ENCODE assay signal across 8 mouse cellular contexts in genomic region chr17:74716643-74717042, GRCm38 (mm10). TPM values are rescaled to one million over a fixed set of nuclear protein-coding genes. Genes with fewer than 3 reads are reported as not detected.
DNase-seq lines count a peak whose midpoint lies in the region; ATAC-seq and TF ChIP-seq lines count a peak whose summit lies in the region.

No protein-coding gene starts in this region.

- H3K4me3 ChIP-seq in erythroblast, embryonic 14.5 days (replicated peaks), result peak overlapping the region; percentile 83
- H3K4me3 ChIP-seq in neural tube, embryonic 12.5 days, result peak overlapping the region; percentile 76; the same call in 1 of the 2 replicates
- H3K4me3 ChIP-seq in liver, embryonic 11.5 days (ENCODE audit: low read depth, low read length), result peak overlapping the region; percentile 69
- no peak overlapping the region for H3K4me3 ChIP-seq in stomach, postnatal 0 days (ENCODE audit: low read depth, low read length)

- H3K9me3 ChIP-seq in erythroblast, embryonic 14.5 days (ENCODE audit: control insufficient read depth, low read length), result no peaks in the 10 kb centered on the region
- H3K9me3 ChIP-seq in neural tube, embryonic 12.5 days, result no peaks in the 10 kb centered on the region
- no peaks in the 10 kb centered on the region for H3K9me3 ChIP-seq in liver, embryonic 11.5 days (ENCODE audit: control insufficient read depth, low read length)
- no peaks in the 10 kb centered on the region for H3K9me3 ChIP-seq in stomach, postnatal 0 days (ENCODE audit: control insufficient read depth, low read length)

- WGBS in neural tube, embryonic 12.5 days, result 71% methylated on average over 3 of the region's 3 CpGs
- 60% methylated on average over 3 of the region's 3 CpGs for WGBS in liver, embryonic 11.5 days
- WGBS in stomach, postnatal 0 days, result 43% methylated on average over 3 of the region's 3 CpGs

- no peak overlapping the region for H3K9ac ChIP-seq in neural tube, embryonic 12.5 days
- H3K9ac ChIP-seq in liver, embryonic 11.5 days (ENCODE audit: low read depth, low read length), result no peak overlapping the region
- no peak overlapping the region for H3K9ac ChIP-seq in stomach, postnatal 0 days (ENCODE audit: low read length)

- peak overlapping the region; percentile 86 for H3K4me2 ChIP-seq in neural tube, embryonic 12.5 days (replicated peaks)
- peak overlapping the region; percentile 90 for H3K4me2 ChIP-seq in liver, embryonic 11.5 days
- H3K4me2 ChIP-seq in stomach, postnatal 0 days (replicated peaks; ENCODE audit: low read depth), result peak overlapping the region; percentile 65; the same call in 1 of the 2 replicates

- TF ChIP-seq EP300 in stomach, postnatal 0 days (optimal IDR thresholded peaks at IDR 0.05), result no peak

- H3K4me1 ChIP-seq in erythroblast, embryonic 14.5 days (ENCODE audit: control insufficient read depth), result peaks cover 21% of the 10 kb centered on the region
- peaks cover 4% of the 10 kb centered on the region; the same call in 1 of the 2 replicates for H3K4me1 ChIP-seq in neural tube, embryonic 12.5 days
- H3K4me1 ChIP-seq in liver, embryonic 11.5 days (replicated peaks; ENCODE audit: control insufficient read depth, insufficient read depth, low read length), result no peaks in the 10 kb centered on the region
- H3K4me1 ChIP-seq in stomach, postnatal 0 days (replicated peaks; ENCODE audit: control insufficient read depth, insufficient read depth), result 0 out of 2 replicates have a peak, but pooled peaks cover 3% of the 10 kb centered on the region

- TF ChIP-seq CTCF in stomach, postnatal 0 days (IDR thresholded peaks at IDR 0.05; ENCODE audit: low read depth), result no peak

- H3K27me3 ChIP-seq in erythroblast, embryonic 14.5 days (ENCODE audit: control insufficient read depth), result peaks cover 6% of the 10 kb centered on the region
- peaks cover 10% of the 10 kb centered on the region; the same call in 1 of the 2 replicates for H3K27me3 ChIP-seq in neural tube, embryonic 12.5 days (replicated peaks)
- H3K27me3 ChIP-seq in liver, embryonic 11.5 days (replicated peaks; ENCODE audit: control insufficient read depth, insufficient read depth, low read length), result no peaks in the 10 kb centered on the region
- no peaks in the 10 kb centered on the region for H3K27me3 ChIP-seq in stomach, postnatal 0 days (ENCODE audit: control insufficient read depth, insufficient read depth, low read length)

- no peak overlapping the region for H3K27ac ChIP-seq in neural tube, embryonic 12.5 days
- H3K27ac ChIP-seq in liver, embryonic 11.5 days (ENCODE audit: low read depth, low read length), result no peak overlapping the region
- no peak overlapping the region for H3K27ac ChIP-seq in stomach, postnatal 0 days (replicated peaks)

- ATAC-seq in erythroblast, adult 5-6 weeks (replicated peaks; ENCODE audit: low FRiP score, poor library complexity, severe bottlenecking), result no peak
- ATAC-seq in neural tube, embryonic 12.5 days (ENCODE audit: low FRiP score, low read depth), result no peak
- no peak for ATAC-seq in liver, embryonic 11.5 days (replicated peaks; ENCODE audit: low FRiP score)
- no peak for ATAC-seq in stomach, postnatal 0 days (ENCODE audit: low FRiP score, low TSS enrichment)

- peaks cover 9% of the 10 kb centered on the region for H3K36me3 ChIP-seq in erythroblast, embryonic 14.5 days (ENCODE audit: control insufficient read depth)
- peaks cover 2% of the 10 kb centered on the region; the same call in 1 of the 2 replicates for H3K36me3 ChIP-seq in neural tube, embryonic 12.5 days
- H3K36me3 ChIP-seq in liver, embryonic 11.5 days (ENCODE audit: control insufficient read depth, insufficient read depth, low read length), result no peaks in the 10 kb centered on the region
- H3K36me3 ChIP-seq in stomach, postnatal 0 days (ENCODE audit: control insufficient read depth, insufficient read depth, low read length), result no peaks in the 10 kb centered on the region

- DNase-seq in neural tube, embryonic 10.5 days (ENCODE audit: extremely low spot score, low spot score), result no peak
- DNase-seq in liver, embryonic 11.5 days (ENCODE audit: low spot score), result no peak
- DNase-seq in stomach, postnatal 0 days (ENCODE audit: low spot score), result no peak
- DNase-seq in natural killer cell, adult 2 months (ENCODE audit: low spot score in 2 of 2), result no peak
- no peak for DNase-seq in thymus, adult 18-20 months

RNA-seq across cellular contexts. Expression of gene Ttc27, which starts 0.9 kb away (rescaled TPM):
- polyA plus RNA-seq in erythroblast, embryonic 14.5 days (2012), result 0.27 and 0.39 TPM in 2 replicates
- total RNA-seq in erythroblast, adult 5-6 weeks (2015; ENCODE audit: low replicate concordance), result 10.0 and 11.0 TPM in 2 replicates
- total RNA-seq in erythroblast, adult 5-6 weeks (2017; ENCODE audit: low replicate concordance), result 10.5 and 10.7 TPM in 2 replicates
- polyA plus RNA-seq in neural tube, embryonic 12.5 days (2016; fragmentation: Nextera tagmentation; extraction: Ambion mirVana), result 17.5 and 21.3 TPM in 2 replicates
- 37.6 and 40.4 TPM in 2 replicates for polyA plus RNA-seq in liver, embryonic 11.5 days (2014; fragmentation: Nextera tagmentation; extraction: Ambion mirVana)
- 9.5 and 11.9 TPM in 2 replicates for polyA plus RNA-seq in stomach, postnatal 0 days (2015; fragmentation: Nextera tagmentation; extraction: Ambion mirVana)
